Mouse (Mus musculus): ENCODE results near the gene Wscd2. TPM values are rescaled to one million over a fixed set of nuclear protein-coding genes. Genes with fewer than 3 reads are reported as not detected.

Wscd2 gene
- not detected in 2 replicates for polyA plus RNA-seq (2012; ENCODE audit: insufficient read depth, low replicate concordance)

- TF ChIP-seq FLI1 (IDR thresholded peaks at IDR 0.05; ENCODE audit: low read length): no peak
- no peaks in the 10 kb centered on the region for H3K9me3 ChIP-seq
- peaks cover 60% of the 10 kb centered on the region for H3K27me3 ChIP-seq (replicated peaks)
- no peak within 1 kb of the TSS for H3K4me3 ChIP-seq (replicated peaks)
- H3K4me1 ChIP-seq: no peaks in the 10 kb centered on the region
- H3K36me3 ChIP-seq (replicated peaks; ENCODE audit: low read length): no peaks in the 10 kb centered on the region
These were observed at the start of gene Wscd2 for GRCm38 (mm10) chr5:113490033-113490432. TSS of gene Wscd2 (plus strand) at chr5:113490333.

GRCm38 (mm10) chr5:113442180-113442579, 48.0 kb upstream of the Wscd2 start:
- TF ChIP-seq GATA1 (IDR thresholded peaks at IDR 0.05; ENCODE audit: borderline replicate concordance, low read length) (no peak), FLI1 (IDR thresholded peaks at IDR 0.05; ENCODE audit: low read length) (no peak)
- no peaks in the 10 kb centered on the region for H3K4me1 ChIP-seq
- H3K36me3 ChIP-seq (replicated peaks; ENCODE audit: low read length): no peaks in the 10 kb centered on the region
- H3K27me3 ChIP-seq (replicated peaks): peaks cover 3% of the 10 kb centered on the region
- no peak overlapping the region for H3K4me3 ChIP-seq (replicated peaks)
- no peaks in the 10 kb centered on the region for H3K9me3 ChIP-seq

- Histone ChIP-seq H3K4me3 (replicated peaks) (no peak overlapping the region), H3K27me3 (replicated peaks) (no peaks in the 10 kb centered on the region), H3K9me3 (peaks cover 24% of the 10 kb centered on the region), H3K4me1 (no peaks in the 10 kb centered on the region), H3K36me3 (replicated peaks; ENCODE audit: low read length) (no peaks in the 10 kb centered on the region)
- no peak for TF ChIP-seq FLI1 (IDR thresholded peaks at IDR 0.05; ENCODE audit: low read length)
- TF ChIP-seq GATA1 (IDR thresholded peaks at IDR 0.05; ENCODE audit: borderline replicate concordance, low read length): no peak
These were observed 42.0 kb upstream of the Wscd2 start for GRCm38 (mm10) chr5:113448023-113448734.

- H3K27me3 ChIP-seq (replicated peaks): peaks cover 3% of the 10 kb centered on the region
- H3K4me3 ChIP-seq (replicated peaks): no peak overlapping the region
- H3K9me3 ChIP-seq: peaks cover 24% of the 10 kb centered on the region
- no peaks in the 10 kb centered on the region for H3K36me3 ChIP-seq (replicated peaks; ENCODE audit: low read length)
- no peak for TF ChIP-seq GATA1 (IDR thresholded peaks at IDR 0.05; ENCODE audit: borderline replicate concordance, low read length)
- TF ChIP-seq FLI1 (IDR thresholded peaks at IDR 0.05; ENCODE audit: low read length): no peak
- H3K4me1 ChIP-seq: no peaks in the 10 kb centered on the region
These were observed 40.8 kb upstream of the Wscd2 start for GRCm38 (mm10) chr5:113449336-113449735.

- H3K36me3 ChIP-seq (replicated peaks; ENCODE audit: low read length): no peaks in the 10 kb centered on the region
- H3K9me3 ChIP-seq: peaks cover 26% of the 10 kb centered on the region
- H3K4me1 ChIP-seq: no peaks in the 10 kb centered on the region
- H3K27me3 ChIP-seq (replicated peaks): peaks cover 7% of the 10 kb centered on the region
- TF ChIP-seq GATA1 (IDR thresholded peaks at IDR 0.05; ENCODE audit: borderline replicate concordance, low read length): no peak
- TF ChIP-seq FLI1 (IDR thresholded peaks at IDR 0.05; ENCODE audit: low read length): no peak
- H3K4me3 ChIP-seq (replicated peaks): no peak overlapping the region
These were observed 37.4 kb upstream of the Wscd2 start for GRCm38 (mm10) chr5:113452691-113453090.

GRCm38 (mm10) chr5:113453356-113453755, 36.8 kb upstream of the Wscd2 start:
- Histone ChIP-seq H3K36me3 (replicated peaks; ENCODE audit: low read length) (no peaks in the 10 kb centered on the region), H3K27me3 (replicated peaks) (peaks cover 7% of the 10 kb centered on the region), H3K4me3 (replicated peaks) (no peak overlapping the region), H3K4me1 (no peaks in the 10 kb centered on the region), H3K9me3 (peaks cover 29% of the 10 kb centered on the region)
- TF ChIP-seq GATA1 (IDR thresholded peaks at IDR 0.05; ENCODE audit: borderline replicate concordance, low read length) (no peak), FLI1 (IDR thresholded peaks at IDR 0.05; ENCODE audit: low read length) (no peak)

- H3K4me1 ChIP-seq: no peaks in the 10 kb centered on the region
- peaks cover 15% of the 10 kb centered on the region for H3K9me3 ChIP-seq
- no peaks in the 10 kb centered on the region for H3K36me3 ChIP-seq (replicated peaks; ENCODE audit: low read length)
- no peak overlapping the region for H3K4me3 ChIP-seq (replicated peaks)
- peaks cover 22% of the 10 kb centered on the region for H3K27me3 ChIP-seq (replicated peaks)
- TF ChIP-seq GATA1 (IDR thresholded peaks at IDR 0.05; ENCODE audit: borderline replicate concordance, low read length) (no peak), FLI1 (IDR thresholded peaks at IDR 0.05; ENCODE audit: low read length) (no peak)
These were observed 34.1 kb upstream of the Wscd2 start for GRCm38 (mm10) chr5:113456020-113456419.

- H3K9me3 ChIP-seq: peaks cover 10% of the 10 kb centered on the region
- no peak for TF ChIP-seq FLI1 (IDR thresholded peaks at IDR 0.05; ENCODE audit: low read length)
- no peak for TF ChIP-seq GATA1 (IDR thresholded peaks at IDR 0.05; ENCODE audit: borderline replicate concordance, low read length)
- no peak overlapping the region for H3K4me3 ChIP-seq (replicated peaks)
- H3K27me3 ChIP-seq (replicated peaks): peaks cover 27% of the 10 kb centered on the region
- H3K36me3 ChIP-seq (replicated peaks; ENCODE audit: low read length): no peaks in the 10 kb centered on the region
- H3K4me1 ChIP-seq: no peaks in the 10 kb centered on the region
These were observed 33.4 kb upstream of the Wscd2 start for GRCm38 (mm10) chr5:113456756-113457155.

GRCm38 (mm10) chr5:113457260-113457659, 32.9 kb upstream of the Wscd2 start:
- H3K4me1 ChIP-seq: no peaks in the 10 kb centered on the region
- no peak overlapping the region for H3K4me3 ChIP-seq (replicated peaks)
- no peaks in the 10 kb centered on the region for H3K36me3 ChIP-seq (replicated peaks; ENCODE audit: low read length)
- H3K27me3 ChIP-seq (replicated peaks): peaks cover 32% of the 10 kb centered on the region
- no peak for TF ChIP-seq GATA1 (IDR thresholded peaks at IDR 0.05; ENCODE audit: borderline replicate concordance, low read length)
- no peak for TF ChIP-seq FLI1 (IDR thresholded peaks at IDR 0.05; ENCODE audit: low read length)
- H3K9me3 ChIP-seq: peaks cover 10% of the 10 kb centered on the region

GRCm38 (mm10) chr5:113459942-113460341, 30.2 kb upstream of the Wscd2 start:
- TF ChIP-seq GATA1 (IDR thresholded peaks at IDR 0.05; ENCODE audit: borderline replicate concordance, low read length) (no peak), FLI1 (IDR thresholded peaks at IDR 0.05; ENCODE audit: low read length) (no peak)
- Histone ChIP-seq H3K9me3 (peaks cover 8% of the 10 kb centered on the region), H3K4me1 (no peaks in the 10 kb centered on the region), H3K36me3 (replicated peaks; ENCODE audit: low read length) (no peaks in the 10 kb centered on the region), H3K27me3 (replicated peaks) (peaks cover 40% of the 10 kb centered on the region), H3K4me3 (replicated peaks) (no peak overlapping the region)

All from megakaryocyte, embryonic 14.5 days (primary cell).